Mouse (Mus musculus) B cell, adult 2 months (primary cell): ENCODE results near the gene March6.

ENCODE experiments used
- DNase-seq, 2 experiments: peaks; one replicate each; pipeline ENCODE4 v3.0.0; 2022

The March6 gene

DNA sequence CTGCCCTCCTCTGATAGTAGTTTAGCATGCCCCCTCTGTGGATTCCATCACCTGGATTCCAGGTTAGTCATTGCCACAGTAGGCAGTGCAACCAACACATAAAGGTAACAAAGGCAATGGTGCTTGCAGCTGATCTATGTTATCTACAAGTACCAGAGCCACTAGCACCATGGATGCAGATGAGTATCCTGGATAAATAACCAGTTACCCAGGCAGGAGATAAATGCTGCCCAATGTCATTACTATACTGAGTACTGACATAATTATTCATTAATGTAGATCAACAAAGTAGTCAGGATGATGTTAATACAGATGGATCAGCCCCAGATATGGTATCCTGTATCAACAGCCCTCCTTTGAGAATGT lies 19.5 kb downstream of the March6 start:
- no peak for DNase-seq

DNA sequence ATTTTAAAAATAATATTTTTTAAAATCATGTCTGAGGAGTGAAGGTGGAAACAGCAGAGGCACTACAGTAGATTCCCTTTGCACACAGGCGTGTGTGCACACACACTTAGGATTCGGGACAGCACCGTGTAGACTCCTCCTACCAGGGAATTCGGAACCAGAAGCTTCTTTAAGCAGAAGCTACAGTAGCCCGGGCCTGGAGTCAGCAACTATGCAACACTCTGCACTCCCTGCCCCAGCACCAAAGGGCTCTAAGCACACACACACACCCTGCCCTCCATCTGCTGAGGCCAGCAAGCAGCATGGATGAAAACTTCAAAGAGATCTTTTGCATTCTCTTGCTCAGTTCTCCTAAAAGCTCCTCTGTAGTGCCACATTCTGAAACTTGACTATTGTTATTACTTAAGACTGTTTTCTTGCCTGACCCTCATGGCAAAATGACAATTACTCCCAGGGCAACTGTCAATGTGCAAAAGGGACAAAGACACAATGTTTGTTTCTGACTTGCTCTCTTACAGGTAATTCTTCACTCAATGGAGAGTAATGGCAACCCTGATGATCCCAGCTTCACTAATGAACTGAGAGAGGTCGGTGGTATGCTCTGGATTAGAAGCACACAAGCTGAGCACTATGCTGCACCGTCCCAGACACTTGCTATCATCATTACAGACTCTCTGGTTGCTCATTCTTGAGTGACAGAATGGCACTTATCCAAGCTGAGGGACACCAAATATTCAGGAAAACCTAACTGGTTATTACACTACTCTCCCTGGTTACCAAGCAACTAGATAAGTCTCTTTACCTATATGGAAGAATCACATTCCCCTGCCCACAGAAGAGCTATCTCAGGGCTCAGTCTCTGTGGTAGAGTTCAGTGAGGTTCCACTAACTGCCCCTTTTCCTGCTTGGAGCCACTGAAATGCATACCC lies 20.1 kb downstream of the March6 start:
- DNase-seq: no peak

GRCm38 (mm10) chr15:31505082-31505481 lies 25.8 kb downstream of the March6 start:
- DNase-seq: no peak

DNA sequence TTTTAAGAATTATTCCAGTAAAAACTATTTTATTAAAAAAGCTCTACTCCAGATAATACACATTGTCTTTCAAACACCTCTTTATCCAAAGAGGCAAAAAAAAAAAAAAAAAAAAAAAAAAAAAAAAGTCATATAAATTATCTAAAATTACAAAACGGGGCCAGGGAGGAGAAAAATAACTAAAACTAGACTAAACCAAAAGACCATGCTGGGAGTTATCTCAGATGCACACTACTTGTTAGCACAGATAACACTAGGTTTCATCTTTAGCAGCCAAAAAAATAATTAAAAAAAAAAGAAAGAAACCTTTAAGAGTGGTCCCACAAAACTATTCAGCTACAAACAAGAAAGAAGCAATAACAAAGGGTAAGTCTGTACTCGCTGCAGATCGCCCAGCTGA lies 27.4 kb downstream of the March6 start:
- DNase-seq: no peak

DNA sequence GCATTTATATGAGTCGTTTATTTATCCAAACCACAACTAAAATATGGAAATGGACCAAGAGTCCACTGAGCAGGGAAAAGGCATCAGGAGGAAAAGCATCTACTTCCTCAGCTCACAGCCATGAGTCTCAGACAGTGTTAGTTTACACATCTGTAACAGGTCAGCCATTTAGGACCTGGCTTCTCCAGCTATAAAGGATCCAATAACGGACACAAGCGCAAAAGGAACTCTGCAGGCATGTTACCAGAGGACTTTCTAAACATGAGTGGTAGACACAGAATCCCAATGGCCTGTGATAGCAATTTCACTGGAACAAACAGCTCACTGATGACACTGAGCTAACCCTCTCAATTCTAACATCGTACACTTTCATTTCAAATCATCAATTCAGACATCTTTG lies 27.9 kb downstream of the March6 start:
- DNase-seq: no peak

GRCm38 (mm10) chr15:31502313-31502712 lies 28.5 kb downstream of the March6 start:
- no peak for DNase-seq

- DNase-seq: no peak
These were observed 36.0 kb downstream of the March6 start for GRCm38 (mm10) chr15:31494803-31495202.

DNA sequence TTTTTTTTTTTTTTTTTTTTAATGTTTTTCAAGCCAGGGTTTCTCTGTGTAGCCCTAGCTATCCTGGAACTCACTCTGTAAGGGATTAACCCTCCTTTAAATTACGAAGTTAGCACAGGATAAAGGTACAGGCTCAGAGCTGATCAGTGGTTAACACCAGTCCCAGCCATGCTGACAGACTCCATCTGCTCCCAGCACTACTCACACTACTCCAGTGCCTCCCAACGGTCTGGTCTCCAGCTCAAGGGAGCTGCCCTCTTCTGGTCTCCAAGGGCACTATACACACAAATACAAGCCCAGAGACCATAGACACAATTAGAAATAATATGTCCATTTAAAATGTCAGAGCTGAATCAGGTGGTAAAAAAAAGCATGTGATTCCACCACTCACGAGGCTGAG lies 36.5 kb downstream of the March6 start:
- DNase-seq: no peak

GRCm38 (mm10) chr15:31487407-31487806 lies 43.4 kb downstream of the March6 start:
- no peak for DNase-seq

- DNase-seq: no peak
These were observed 54.2 kb downstream of the March6 start for GRCm38 (mm10) chr15:31476678-31477077.

DNA sequence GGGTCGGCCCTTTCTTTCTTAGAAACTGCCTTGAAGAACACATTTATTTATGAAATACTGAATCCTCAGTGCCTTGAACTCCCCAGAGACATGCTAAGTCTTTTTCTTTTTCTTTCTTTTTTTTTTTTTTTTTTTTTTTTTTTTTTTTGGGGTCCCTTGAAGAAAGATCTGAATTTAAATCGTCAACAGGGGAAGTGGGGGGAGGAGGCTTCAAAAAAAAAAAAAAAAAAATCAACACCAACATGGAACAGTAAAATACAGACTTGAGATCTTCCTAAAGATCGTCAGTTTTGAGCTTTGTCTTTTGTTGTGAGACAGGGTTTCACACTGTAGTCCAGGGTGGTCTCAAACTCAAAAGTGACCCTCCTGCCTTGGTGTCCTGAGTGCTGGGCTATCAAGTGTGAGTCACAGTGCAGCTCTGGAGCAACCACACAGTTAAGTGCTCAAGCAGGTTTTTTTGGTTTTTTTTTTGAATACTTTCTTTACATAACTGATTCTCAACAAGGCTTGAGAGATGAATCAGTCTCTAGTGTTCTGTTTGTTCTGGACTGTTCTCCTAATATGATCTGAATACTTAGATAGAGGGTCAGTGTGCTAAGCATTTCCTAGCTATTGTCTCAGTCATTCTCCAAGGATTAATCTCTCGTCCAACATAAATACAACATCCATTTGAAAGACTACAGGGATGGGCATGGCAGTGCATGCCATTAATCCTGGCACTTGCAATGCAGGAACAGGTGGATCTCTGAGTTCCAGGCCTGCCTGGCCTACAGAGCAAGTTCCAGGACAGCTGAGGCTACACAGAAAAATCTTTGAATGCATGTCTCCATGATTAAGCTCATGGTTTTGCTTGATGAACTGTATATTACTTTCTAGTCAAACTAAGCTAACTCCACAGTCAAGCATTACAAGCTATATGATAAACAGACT lies 57.9 kb downstream of the March6 start:
- DNase-seq: no peak

- DNase-seq: no peak
These were observed 59.3 kb downstream of the March6 start for GRCm38 (mm10) chr15:31471529-31471928.

DNA sequence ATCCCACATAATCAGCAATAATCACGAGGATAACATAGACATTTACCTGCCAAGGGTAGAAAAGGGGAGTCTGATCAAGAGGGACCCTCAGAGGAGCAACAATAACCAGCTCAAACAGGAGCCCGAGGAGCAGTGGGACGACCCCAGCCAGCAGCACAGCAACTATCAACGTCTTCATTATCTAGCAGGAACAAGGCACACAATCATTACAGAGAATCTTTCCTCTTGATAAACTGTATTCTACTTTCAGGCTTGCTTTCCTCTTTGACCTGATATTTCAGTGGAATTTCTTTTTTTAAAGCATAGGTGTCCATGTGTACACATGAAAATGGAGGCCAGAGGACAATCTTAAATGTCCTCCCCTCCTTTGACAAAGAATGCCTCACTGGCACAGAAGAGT lies 61.4 kb downstream of the March6 start:
- DNase-seq: no peak

GRCm38 (mm10) chr15:31468806-31469205 lies 62.0 kb downstream of the March6 start:
- DNase-seq: no peak

DNA sequence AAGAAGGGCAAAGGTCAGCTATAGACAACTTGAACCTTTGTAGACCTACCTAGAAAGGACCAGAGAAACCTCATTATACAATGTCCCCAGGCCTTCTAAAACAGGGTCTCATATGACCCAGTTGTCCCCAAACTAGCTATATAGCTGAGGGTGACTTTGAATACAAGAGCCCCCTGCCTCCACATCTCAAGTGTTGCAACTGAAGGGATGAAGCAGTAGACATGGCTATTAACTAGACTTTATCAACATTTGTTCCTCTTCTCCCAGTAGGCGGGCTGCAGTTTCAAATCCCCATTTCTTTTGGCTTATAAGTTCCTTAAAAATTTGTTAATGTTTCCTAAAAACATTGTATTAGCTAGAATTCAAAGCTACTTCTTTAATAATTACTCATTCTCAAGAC lies 64.1 kb downstream of the March6 start:
- no peak for DNase-seq

DNA sequence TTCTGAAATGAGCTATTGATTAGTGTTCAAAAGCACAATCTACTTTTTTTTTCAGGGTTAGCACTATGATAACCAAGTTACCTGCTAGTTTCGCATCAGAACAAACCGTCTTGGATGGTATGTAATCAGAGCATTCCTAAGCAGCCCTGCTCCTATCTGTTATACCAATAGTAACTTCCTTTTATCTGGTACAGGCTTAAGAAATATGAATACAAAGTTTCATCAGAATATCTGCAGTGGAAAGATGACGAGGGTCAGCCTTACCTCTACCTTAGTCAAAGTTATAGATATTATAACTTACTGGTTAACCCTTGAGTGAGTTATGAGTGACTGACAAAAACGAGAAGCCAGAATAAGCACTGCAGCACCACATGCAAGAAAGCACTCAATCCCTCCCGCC lies 64.6 kb downstream of the March6 start:
- no peak for DNase-seq

- no peak for DNase-seq
These were observed 65.0 kb downstream of the March6 start for GRCm38 (mm10) chr15:31465806-31466205.

- no peak for DNase-seq
These were observed 70.3 kb downstream of the March6 start for GRCm38 (mm10) chr15:31460571-31460970.

- no peak for DNase-seq
These were observed 72.8 kb downstream of the March6 start for GRCm38 (mm10) chr15:31458081-31458480.

DNA sequence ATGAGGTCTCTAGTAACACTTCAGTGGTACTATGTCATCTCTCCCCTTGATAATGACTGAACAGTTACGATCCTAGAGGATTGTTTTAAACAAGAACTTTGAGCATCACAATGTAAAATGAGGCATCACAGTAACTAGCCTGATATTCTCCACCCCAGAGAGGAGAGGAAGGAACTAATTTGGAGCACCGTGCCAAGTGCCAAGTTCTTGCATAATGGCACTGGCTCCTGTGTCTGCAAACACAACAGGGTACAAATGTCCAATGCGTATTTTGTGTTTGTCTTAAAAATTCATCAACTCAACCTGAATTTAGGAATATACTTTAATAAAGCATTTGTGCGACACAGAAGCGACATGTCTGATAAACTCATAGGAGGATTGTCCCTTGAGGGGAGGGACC lies 74.5 kb downstream of the March6 start:
- DNase-seq: no peak

DNA sequence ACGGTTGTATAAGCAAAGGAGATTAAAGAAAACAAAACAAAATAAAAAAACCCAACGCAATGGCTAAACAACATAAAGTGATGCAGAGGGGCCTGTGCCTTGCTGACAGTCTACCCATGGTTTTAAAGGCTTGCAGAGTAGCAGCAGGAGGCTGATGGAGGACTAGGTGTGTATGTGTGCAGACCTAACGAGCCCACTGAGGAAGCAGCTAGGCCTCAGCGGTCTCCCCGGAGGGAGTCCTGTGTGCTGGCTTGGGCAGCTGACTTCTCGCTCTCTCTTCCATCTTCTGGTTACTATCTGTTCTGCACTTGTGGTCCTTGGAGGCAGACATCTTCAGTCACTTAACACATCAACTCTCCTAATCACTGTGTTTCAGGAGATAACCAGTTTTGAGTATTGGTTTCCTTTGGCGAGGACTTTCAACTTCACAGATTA lies 76.0 kb downstream of the March6 start:
- no peak for DNase-seq

GRCm38 (mm10) chr15:31454096-31454860 lies 76.6 kb downstream of the March6 start:
- DNase-seq: no peak
